Mouse (Mus musculus): Measurements from ENCODE around the gene Gna12.

Gene Gna12

GRCm38 (mm10) chr5:140796051-140796450, 34.2 kb downstream of the Gna12 start:
- DNase-seq (ENCODE audit: low spot score in 2 of 2) = no peak

GRCm38 (mm10) chr5:140795176-140795575, 35.1 kb downstream of the Gna12 start:
- no peak for DNase-seq (ENCODE audit: low spot score in 2 of 2)

- no peak for DNase-seq (ENCODE audit: low spot score in 2 of 2)
Measured at GRCm38 (mm10) chr5:140794753-140795152, 35.5 kb downstream of the Gna12 start.

GRCm38 (mm10) chr5:140792233-140792632, 38.0 kb downstream of the Gna12 start:
- no peak for DNase-seq (ENCODE audit: low spot score in 2 of 2)

- no peak for DNase-seq (ENCODE audit: low spot score in 2 of 2)
Measured at GRCm38 (mm10) chr5:140790937-140791877, 39.0 kb downstream of the Gna12 start.

- DNase-seq (ENCODE audit: low spot score in 2 of 2) = no peak
Measured at GRCm38 (mm10) chr5:140790392-140790791, 39.8 kb downstream of the Gna12 start.

- DNase-seq (ENCODE audit: low spot score in 2 of 2) = no peak
Measured at GRCm38 (mm10) chr5:140789561-140789960, 40.7 kb downstream of the Gna12 start.

GRCm38 (mm10) chr5:140785240-140785872, 44.9 kb downstream of the Gna12 start:
- no peak for DNase-seq (ENCODE audit: low spot score in 2 of 2)

GRCm38 (mm10) chr5:140784288-140784687, 45.9 kb downstream of the Gna12 start:
- peak; percentile 17 to 23 for DNase-seq (ENCODE audit: low spot score in 2 of 2)

GRCm38 (mm10) chr5:140783577-140783976, 46.7 kb downstream of the Gna12 start:
- no peak for DNase-seq (ENCODE audit: low spot score in 2 of 2)

GRCm38 (mm10) chr5:140781886-140782572, 48.2 kb downstream of the Gna12 start:
- no peak for DNase-seq (ENCODE audit: low spot score in 2 of 2)

- no peak for DNase-seq (ENCODE audit: low spot score in 2 of 2)
Measured at GRCm38 (mm10) chr5:140781122-140781521, 49.1 kb downstream of the Gna12 start.

- DNase-seq (ENCODE audit: low spot score in 2 of 2) = no peak
Measured at GRCm38 (mm10) chr5:140776968-140777367, 53.3 kb downstream of the Gna12 start.

GRCm38 (mm10) chr5:140775111-140775510, 55.1 kb downstream of the Gna12 start:
- DNase-seq (ENCODE audit: low spot score in 2 of 2) = no peak

- no peak for DNase-seq (ENCODE audit: low spot score in 2 of 2)
Measured at GRCm38 (mm10) chr5:140772158-140772557, 58.1 kb downstream of the Gna12 start.

GRCm38 (mm10) chr5:140771612-140772011, 58.6 kb downstream of the Gna12 start:
- no peak for DNase-seq (ENCODE audit: low spot score in 2 of 2)

GRCm38 (mm10) chr5:140768333-140768732, 61.9 kb downstream of the Gna12 start:
- no peak for DNase-seq (ENCODE audit: low spot score in 2 of 2)

GRCm38 (mm10) chr5:140767704-140768141, 62.5 kb downstream of the Gna12 start:
- DNase-seq (ENCODE audit: low spot score in 2 of 2) = no peak

- no peak for DNase-seq (ENCODE audit: low spot score in 2 of 2)
Measured at GRCm38 (mm10) chr5:140766566-140766965, 63.7 kb downstream of the Gna12 start.

GRCm38 (mm10) chr5:140764921-140765613, 65.2 kb downstream of the Gna12 start:
- DNase-seq (ENCODE audit: low spot score in 2 of 2) = no peak

- no peak for DNase-seq (ENCODE audit: low spot score in 2 of 2)
Measured at GRCm38 (mm10) chr5:140762540-140762939, 67.7 kb downstream of the Gna12 start.

- DNase-seq (ENCODE audit: low spot score in 2 of 2) = no peak
Measured at GRCm38 (mm10) chr5:140758864-140759263, 71.4 kb downstream of the Gna12 start.
